Mouse (Mus musculus): Measurements from ENCODE around the gene Adgrv1.

DNA sequence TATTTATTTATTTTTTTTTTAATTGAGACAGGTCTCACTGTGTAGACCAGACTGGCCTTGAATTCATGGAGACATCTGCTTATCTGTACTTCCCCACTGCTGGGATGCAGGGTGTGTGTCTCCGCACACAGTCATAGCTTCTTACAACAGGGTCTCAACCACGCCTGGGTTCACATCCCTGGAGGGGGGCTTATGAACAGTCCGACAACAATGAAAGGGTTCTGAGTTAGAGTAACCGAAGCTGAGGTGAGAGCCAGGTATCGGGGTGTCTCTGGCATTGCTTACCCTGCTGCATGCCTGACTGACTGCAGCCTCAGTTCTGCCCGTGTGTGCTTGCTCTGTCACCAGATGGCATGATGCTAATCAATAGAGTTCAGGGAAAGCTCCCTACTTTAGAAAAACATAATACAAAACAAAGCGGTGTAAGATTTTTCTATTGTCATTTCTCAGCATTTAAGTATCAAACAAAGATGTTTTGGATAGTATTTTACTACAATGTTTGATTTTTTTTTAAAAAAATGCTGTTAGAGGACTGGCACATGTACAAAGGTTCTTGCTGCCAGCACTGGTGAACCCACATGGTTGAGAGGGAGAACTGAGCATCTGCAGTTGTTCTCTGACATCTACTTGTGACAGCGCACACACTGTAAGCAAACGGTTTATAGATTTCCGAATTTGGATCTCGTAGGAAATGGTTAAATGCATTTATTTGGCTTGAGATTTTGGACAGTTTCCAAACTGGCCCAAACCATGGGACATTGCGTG is 30.8 kb upstream of the Adgrv1 start:
- TF ChIP-seq CTCF (IDR thresholded peaks at IDR 0.05; ENCODE audit: low read depth) (no peak), EP300 (optimal IDR thresholded peaks at IDR 0.05) (no peak)

Measured in stomach, postnatal 0 days (tissue).